Mouse (Mus musculus): ENCODE data around the gene Senp1.
A peak's percentile ranks its signal among the peaks of the same experiment; 100 is the strongest.

Gene Senp1

GRCm38 (mm10) chr15:98002113-98002990 is 91.2 kb downstream of the Senp1 start:
- peak in 1 of 2 experiments; percentile 15 for DNase-seq (ENCODE audit: low spot score in 2 of 2)

- no peak for DNase-seq (ENCODE audit: low spot score in 2 of 2)
Measured at GRCm38 (mm10) chr15:98001321-98002112, 92.0 kb downstream of the Senp1 start.

- no peak for DNase-seq (ENCODE audit: low spot score in 2 of 2)
Measured at GRCm38 (mm10) chr15:97999991-98000390, 93.6 kb downstream of the Senp1 start.

GRCm38 (mm10) chr15:97999546-97999945 is 94.0 kb downstream of the Senp1 start:
- no peak for DNase-seq (ENCODE audit: low spot score in 2 of 2)

- DNase-seq (ENCODE audit: low spot score in 2 of 2): peak in 1 of 2 experiments; percentile 13
Measured at GRCm38 (mm10) chr15:97996716-97997256, 96.8 kb downstream of the Senp1 start.

- peak; percentile 74 to 80 for DNase-seq (ENCODE audit: low spot score in 2 of 2)
Measured at GRCm38 (mm10) chr15:97992712-97993286, 100.7 kb downstream of the Senp1 start.

GRCm38 (mm10) chr15:97992027-97992711 is 101.4 kb downstream of the Senp1 start:
- DNase-seq (ENCODE audit: low spot score in 2 of 2): no peak

GRCm38 (mm10) chr15:97991285-97991895 is 102.2 kb downstream of the Senp1 start:
- no peak for DNase-seq (ENCODE audit: low spot score in 2 of 2)

GRCm38 (mm10) chr15:97990721-97991120 is 102.8 kb downstream of the Senp1 start:
- no peak for DNase-seq (ENCODE audit: low spot score in 2 of 2)

- no peak for DNase-seq (ENCODE audit: low spot score in 2 of 2)
Measured at GRCm38 (mm10) chr15:97990124-97990523, 103.4 kb downstream of the Senp1 start.

- no peak for DNase-seq (ENCODE audit: low spot score in 2 of 2)
Measured at GRCm38 (mm10) chr15:97989544-97989943, 104.0 kb downstream of the Senp1 start.
